Mouse (Mus musculus) adrenal gland, adult 18-20 months (tissue): Measurements from ENCODE around the gene Zfp426. TPM values are rescaled to one million over a fixed set of nuclear protein-coding genes. Genes with fewer than 3 reads are reported as not detected.

ENCODE experiments used
- DNase-seq, 2 experiments: peaks; one replicate each; pipeline ENCODE4 v3.0.0; 2021 to 2022; ENCODE audit warnings: low spot score in 2 of 2
- long read RNA-seq, 2 experiments: library from polyadenylated mRNA; stranded (forward); transcript quantifications; one replicate each; pipeline ENCODE4 v2.0.0; 2021
- total RNA-seq, 2 experiments: library from RNA; stranded (reverse); gene quantifications; 1 replicate in 1 of 2; 2 replicates in 1 of 2; pipeline ENCODE4 v1.2.3; 2021

Gene Zfp426
- 10 to 100 TPM; 20.4 to 20.9 TPM for total RNA-seq
- long read RNA-seq, experiment 1, partial matches to known transcripts: 2 of 13 reads
- long read RNA-seq, experiment 1, other reads (novel, unspliced or antisense): 10 of 13 reads
- long read RNA-seq, experiment 2, partial matches to known transcripts: 2 of 4 reads
- long read RNA-seq, experiment 2, other reads (novel, unspliced or antisense): 1 of 4 reads

DNA sequence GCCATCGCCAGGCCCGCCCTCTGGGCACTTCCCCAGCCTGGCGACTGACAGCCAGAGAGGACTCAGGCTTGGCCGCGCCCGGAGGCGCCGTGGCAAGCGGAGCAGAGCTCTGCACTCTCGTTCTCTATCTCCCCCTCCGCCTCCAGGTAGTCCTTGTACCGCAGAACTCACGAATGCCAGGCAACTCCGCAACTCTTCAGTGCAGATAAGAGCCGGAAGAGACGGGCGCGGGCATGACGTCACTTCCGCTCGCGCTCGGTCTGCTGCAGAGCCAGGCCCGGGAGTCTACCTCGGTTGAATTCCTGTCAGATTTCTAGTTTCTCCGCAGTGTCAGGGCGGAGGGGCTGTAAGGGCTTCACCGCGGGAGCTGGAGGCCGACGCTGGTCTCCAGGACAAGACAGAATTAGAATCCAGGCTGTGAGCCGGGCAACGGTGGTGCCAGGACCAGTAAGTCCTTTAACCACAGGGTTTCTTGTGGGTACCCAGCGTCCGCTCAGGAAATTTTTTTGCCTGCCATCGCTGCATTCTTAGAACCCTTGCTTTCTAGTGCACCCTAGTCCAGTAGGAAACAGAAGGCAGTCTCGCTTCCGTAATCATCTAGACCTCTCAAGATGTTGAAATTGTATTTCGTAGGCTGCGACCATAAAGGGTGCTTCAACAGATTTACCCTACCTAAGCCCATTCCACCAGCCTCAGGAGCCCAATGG is at the start of gene Zfp426:
TSS of gene Zfp426 (minus strand) at position 220 of the 707 bp plus-strand sequence.
- peak; percentile 81 to 84 for DNase-seq

DNA sequence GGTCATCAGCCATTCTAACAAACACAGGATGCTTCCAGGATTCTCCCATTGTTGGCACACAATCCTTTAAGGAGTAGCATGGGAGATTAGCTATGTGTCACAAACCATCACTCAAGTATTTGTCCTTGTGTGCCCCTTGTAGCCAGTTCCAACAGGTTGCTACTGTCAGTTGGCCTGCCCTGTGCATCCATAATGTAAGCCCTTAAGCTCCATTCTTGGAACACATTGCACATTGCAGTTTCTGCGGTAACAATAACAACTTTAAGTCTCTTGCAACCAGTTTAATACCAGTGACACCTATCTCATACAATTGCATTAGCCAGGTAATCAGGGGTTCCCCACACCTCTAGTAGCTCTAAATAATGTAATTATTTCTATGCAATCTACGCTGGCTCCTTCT is 44.1 kb upstream of the Zfp426 start:
- DNase-seq: no peak

DNA sequence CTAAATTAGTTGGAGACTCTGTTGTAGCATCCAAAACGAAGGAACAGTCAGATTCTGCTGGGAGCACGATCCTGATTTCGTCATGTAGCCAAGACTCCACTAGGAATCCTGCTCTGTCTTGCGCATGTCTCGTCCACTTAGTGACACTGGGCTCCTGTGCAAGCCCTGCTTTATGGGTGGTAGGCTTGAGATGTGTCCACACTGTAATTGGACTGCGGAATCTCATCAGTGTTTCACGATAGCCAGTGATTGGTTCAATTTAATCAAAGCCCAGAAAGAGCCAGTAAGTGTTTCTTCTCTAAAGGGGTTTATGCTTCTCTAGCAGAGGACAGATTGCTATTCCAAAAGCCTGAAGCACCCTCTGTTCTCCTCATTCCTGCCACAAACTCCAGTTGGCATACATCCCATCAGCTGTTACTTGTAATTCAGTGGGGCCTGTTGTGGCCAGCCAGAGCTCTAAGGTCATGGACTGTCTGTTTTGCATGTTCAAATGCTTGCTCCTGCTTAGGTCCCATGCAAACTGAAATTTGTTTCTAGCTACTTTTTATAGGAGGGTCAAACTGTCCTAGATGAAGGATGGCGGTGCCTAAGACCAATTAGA is 41.9 kb upstream of the Zfp426 start:
- DNase-seq: no peak

DNA sequence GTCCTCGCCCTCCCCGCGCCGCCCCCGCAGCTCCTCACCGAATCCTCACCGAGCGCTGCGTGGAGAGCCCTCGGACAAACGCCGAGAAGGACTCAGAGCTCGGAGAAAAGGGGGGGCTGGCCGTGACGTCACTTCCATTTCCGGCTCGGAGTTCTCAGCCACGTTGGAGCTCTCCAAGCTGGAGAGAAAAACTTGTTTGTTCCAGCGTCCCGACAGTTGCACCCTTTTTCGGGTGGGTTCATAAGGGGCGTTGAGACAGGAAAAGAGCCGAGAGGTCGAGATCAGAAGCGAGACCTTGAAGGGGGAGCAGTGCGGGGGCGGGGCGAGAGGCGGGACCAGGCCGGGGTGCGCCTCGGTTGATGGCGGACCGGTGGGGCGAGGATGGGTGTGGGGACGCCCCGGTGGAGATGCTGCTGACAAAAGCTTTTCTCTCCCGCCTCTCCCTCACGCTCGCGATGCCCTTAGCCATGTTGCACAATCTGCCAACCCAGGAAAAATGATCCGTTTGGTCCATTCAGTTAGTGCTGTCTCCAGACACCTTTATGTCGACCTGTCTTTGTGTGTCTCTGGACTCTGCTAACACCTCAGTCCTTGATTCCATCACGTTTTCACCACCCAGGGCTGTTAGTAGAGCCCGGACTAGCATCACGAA is 28.9 kb upstream of the Zfp426 start, which contains the start of gene Zfp266:
TSS of gene Zfp266 (minus strand) at position 112 of the 652 bp plus-strand sequence.
- peak; percentile 90 to 93 for DNase-seq

DNA sequence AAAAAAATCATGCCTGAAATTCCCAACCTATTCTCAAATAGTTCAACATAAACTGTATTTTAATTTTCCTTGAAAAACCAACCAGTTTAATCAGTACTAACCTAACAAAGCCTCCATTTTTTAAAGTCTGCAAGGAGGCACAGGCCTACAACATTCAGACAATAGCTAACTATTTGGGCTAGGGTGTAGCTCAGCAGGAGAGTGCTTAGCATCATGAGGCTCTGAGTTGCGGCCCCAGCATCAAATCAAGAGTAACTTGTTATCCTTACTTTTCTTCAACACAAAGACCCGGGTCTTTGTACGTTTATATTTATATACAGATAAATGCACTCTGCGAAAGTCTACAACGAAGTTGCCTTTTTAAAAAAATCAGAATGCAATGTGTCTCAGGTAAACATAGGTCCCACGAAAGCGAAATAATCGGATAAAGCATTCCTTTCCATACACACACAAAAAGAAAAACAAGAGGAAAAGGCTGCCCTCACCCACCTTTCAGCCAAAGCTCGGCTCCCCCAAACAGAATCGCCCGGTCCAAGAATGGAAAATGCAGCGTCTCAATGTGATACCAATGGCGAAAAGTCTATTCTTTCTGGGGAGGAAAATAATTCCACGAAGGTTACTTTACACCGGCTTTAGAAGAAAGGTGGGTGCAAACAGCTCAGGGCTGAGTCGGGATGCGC is 28.1 kb upstream of the Zfp426 start:
- no peak for DNase-seq

DNA sequence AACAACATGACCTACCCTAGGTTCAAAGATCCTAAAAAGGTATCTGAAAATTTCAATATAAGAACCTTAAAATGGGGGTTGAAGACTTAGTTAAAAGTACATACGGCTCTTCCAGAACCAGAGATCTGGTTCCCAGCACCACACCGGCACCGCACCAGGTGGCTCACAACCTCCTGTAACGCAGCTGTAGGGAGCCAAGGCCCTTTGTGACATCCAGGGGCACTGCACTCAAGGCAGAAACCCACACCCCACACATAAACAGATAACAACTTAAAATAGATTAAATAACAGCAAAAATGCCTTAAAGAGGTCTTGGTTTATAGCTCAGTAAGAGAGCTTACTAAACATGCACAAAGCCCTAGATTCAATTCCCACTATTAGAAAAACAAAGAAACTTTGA is 27.4 kb upstream of the Zfp426 start:
- DNase-seq: no peak

DNA sequence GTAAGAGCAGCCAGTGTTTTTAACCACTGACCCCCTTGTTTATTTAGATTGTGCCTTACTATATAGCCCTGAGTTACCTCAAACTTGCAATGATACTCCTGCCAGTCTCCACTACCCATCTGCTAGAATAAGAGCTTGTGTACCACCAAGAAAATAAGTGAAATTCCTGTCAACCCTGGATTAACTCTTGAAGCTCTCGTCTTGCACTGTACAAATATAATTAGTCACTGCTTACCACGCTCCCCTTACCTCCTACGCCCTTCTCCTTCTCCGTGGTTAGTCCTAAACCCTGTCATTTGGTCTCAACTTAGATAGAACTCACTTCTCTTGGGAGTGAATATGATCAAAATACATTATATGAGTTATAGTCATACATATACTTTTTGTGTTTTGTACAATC is 26.2 kb upstream of the Zfp426 start:
- no peak for DNase-seq

DNA sequence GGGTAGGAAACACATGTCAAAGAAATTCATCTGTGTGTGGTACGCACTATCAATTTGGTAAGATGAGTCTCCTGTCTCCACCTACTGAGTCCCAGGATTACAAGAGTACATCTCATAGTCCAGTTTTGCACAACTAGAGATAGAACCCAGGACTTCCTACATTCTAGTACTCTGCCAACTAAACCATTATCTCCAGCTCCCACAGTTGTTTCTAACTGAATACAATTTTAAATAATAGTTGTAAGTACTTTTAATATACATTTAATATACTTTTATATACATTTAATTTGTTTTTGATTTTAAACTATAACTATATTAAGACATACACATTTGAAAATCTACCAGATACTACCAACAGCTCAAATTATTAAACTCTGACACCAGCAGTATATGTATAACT is 25.2 kb upstream of the Zfp426 start:
- DNase-seq: no peak

DNA sequence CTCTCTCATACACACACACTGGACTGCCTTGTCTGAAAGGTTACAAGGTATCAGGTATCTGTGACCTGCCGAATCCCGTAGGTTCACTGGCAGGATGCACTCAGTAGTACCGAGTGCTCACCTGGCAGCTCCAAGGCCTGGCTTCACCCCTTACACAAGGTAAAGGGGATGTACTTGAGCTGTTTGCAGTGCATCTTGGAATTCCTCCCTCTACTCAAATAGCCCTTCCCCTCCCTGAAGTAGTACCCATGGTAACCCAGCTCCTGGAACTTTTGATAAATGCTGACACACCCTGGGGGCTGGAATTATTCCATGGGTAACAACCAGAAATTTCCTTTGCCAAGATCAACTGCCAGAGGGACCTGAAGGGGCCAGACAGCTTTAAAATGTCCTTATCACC is 21.5 kb upstream of the Zfp426 start:
- DNase-seq: no peak

DNA sequence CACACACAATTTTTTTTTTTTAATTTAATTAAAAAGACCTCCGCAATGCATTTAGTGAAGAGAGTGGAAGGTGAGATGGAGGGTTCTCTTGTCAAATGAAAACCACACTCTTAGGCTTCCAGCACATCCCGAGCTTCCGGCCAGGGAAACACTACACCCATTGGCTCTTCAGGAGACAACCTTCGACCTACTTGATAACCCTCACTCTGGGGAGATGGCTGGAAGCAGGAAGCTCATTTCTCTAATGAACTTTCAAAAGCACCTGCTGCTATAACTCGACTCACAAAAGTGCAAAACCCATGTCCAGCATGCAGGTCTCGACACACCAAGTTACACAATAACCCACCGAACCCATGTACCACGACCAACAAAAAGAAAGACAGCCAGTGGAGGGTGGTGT is 20.2 kb upstream of the Zfp426 start:
- DNase-seq: no peak

DNA sequence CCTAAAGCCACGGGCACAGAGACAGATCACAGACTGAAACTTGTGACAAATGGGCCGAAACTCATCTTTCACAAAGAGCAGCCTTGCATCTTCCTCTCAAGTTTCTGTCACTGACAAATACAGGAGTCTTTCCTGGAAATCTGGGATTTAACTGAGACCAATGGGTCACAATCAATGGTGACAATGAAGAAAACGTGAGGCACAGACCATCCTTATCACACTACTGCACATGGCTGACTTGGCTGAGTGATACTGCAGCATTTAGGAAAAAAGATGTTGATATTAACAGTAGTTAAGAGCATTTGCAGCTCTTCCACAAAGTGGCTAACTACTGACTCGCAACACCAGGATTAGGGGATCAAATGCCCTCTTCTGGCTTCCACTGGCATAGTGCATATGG is 19.1 kb upstream of the Zfp426 start:
- no peak for DNase-seq

DNA sequence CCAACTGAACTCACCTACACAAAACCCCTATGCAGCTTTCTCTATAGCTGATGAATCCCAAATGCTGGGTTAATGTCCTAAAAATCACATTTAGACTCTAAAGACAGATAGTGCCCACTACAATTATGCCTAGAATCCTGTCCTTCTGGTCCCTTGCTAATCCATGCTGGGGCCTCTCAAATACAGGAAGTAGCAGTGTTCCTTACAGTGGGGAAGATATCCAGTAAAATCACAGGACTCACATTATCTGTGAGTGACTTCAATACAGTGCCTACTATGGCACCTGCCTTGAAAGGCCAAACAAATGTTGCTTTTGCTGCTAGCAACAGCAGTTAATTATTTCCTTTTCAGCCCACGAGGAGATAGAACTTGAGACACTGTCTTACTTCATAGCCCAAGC is 17.8 kb upstream of the Zfp426 start:
- DNase-seq: no peak

DNA sequence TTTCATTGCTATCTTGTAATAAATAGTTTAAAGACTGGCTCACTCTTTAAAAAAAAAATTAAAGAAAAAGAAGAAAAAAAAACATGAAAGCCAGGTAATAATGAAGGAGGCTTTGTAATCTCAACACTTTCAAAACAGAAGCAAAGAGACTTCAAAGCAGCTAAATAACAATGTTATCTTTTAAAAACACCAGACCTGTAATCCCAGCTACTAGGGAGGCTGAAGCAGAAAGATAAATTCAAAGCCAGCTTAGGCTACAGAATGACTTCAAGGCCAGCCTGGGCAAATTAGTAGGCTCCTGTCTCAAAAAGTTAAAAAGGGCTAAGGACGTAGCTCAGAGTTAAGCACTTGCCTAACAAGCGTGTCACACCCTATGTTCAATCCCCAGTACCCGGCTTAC is 17.1 kb upstream of the Zfp426 start:
- no peak for DNase-seq

DNA sequence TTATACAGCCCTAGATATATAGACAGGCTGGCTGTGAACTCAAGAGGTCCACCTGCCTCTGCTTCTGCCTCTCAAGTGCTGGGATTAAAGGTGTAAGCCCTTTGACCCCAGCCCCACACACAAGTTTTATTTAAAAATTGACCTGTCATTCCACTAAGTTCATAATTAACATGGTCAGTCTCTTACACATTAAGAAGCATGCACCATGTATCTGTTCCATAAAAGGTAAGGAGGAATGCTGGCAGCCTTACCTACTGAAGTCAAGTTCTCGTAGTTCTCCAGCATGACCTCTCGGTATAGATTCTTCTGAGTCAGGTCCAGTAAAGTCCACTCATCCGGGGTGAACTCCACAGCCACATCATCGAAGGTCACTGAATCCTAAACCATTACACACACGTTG is 12.3 kb upstream of the Zfp426 start:
- DNase-seq: no peak

DNA sequence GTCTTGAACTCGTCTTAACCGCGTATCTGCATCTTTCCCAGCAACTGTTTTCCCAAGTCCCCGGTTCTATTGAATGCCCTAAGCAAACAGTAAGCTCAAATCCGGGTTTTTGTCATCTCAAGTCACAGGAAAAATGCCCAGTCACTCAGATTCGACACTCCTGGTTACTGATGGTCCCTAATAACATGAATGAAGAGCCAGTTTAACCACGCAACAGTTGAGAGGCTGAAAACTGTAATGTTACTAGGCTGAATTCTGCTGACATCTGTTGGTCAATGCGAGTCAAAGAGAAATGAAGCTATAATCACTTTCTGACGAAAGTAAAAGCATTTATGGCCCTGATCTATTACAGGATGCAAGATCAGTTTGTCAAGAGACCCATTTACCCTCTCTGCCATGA is 735 bp upstream of the Zfp426 start:
- no peak for DNase-seq

DNA sequence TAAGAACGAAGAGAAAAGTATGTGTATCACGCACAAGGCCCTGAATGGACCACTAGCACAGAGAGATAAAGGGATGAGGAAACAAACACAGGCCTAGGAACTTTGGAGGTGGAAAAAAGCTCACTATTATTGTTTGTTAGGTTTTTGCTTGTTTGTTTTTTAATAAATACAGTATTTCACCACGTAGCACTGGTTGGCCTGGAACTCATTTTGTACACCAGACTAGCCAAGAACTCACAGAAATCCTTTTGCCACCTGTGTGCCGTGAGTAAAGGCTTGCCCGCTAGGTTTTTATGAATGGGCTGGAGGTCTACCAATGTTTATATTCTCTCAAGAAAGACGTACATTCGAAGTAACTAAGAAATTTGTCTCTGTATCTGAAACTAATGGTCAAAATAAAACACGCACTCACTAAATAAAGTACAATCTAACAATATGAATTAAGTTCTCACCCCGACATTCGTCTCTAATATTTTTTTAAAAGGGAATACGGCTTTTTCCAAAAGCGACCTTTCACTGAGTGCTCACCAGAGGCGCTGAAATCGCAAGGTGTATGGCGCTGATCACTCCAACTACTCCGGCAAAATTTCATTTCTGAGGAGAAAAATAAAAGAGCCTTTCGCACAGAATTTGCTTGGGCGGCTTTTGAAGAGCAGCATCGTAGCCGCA is 554 bp downstream of the Zfp426 start:
- no peak for DNase-seq

DNA sequence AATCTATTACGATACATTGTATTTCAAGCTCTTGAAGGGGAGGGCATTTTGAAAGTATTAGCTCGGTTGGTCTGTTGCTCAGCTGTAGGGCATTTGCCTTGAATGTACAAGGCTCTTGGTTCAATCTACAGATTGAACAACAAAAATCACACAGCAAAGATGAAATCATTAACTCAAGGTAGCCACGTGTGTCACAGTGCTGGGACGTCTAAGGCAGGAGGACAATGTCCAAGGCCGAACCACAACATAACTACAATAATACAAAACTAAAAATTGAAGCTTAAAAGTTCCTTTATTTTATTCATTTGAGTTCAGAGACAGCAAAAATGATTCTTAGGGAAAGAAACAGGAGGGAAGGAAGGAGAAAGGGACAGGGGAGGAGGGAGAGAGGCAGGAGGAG is 3.0 kb downstream of the Zfp426 start:
- DNase-seq: no peak

DNA sequence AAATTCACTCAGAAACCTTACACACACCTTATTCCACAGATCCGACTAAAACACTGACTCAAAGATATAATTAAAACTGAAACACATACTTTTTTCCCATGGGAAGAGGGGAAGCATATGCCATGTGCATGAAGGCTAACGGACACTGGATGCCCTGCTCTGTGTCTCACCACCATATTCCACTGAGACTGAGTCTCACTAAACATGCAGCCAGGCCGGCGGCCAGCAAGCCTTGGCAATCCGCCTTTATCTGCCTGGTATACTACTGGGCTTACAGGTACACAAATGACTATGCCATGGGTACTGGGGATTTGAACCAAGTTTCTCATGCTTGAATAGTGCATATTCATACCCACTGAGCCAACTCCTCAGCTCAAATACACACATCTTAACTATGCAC is 13.2 kb downstream of the Zfp426 start:
- DNase-seq: no peak

DNA sequence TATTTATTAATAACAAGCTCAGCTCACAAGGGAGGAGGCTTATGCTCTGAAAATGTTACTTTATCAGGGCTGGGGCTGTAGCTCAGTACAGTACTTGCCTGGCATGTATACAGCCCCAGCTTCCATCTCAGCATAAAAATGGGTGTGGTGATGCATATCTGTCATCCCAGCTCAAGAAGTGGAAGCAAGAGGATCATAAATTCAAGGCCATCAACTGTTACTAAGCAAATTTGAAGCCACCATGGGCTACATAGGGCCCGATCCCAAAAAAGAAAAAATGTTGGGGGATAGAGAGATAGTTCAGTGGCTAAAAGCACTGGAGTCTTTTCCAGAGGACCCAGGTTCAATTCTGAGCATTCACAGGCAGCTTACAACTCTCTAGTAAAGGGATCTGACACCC is 15.9 kb downstream of the Zfp426 start:
- no peak for DNase-seq

DNA sequence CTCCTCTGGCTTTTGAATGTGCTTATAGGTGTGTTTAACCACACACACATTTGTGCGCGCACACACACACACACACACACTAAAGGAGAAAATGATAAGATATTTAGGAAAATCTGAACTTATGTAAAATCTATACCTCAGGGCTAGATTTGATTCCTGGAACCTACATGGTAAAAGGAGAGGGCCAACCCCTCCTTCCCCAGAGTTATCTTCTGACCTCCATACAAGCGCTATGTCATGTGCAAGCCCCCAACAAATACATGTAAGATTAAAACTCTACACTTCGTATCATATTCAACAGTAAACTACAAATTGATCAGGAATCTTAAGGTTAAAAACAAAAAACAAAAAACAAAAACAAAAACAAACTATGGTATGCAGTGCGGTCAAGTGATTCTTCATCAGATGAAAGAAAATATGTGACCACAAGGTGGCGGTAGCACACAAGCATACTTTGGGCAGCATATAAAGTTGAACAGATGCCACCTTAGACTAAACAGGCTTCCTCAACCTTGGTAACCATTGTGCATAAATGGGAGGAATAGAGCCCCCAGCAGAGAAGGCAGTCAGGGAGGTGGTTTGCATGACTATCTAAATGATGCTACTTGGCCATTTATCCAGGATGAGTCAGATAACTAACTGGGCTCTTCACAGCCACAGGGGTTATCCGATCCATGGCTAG is 25.6 kb downstream of the Zfp426 start:
- DNase-seq: peak; percentile 48 to 54
